Mouse (Mus musculus) urinary bladder, postnatal 36 days (tissue): ENCODE measurements around the gene Nhp2.
A peak's percentile ranks its signal among the peaks of the same experiment; 100 is the strongest.

Source experiments
- DNase-seq, 2 experiments: peaks; one replicate each; pipeline ENCODE4 v3.0.0; 2022; ENCODE audit warnings: low spot score in 2 of 2, mixed read lengths in 1 of 2

Nhp2 gene

GRCm38 (mm10) chr11:51619409-51620060, at the start of gene Nhp2:
TSS of gene Nhp2 (plus strand) at chr11:51619735.
- DNase-seq, result peak; percentile 93 to 94

GRCm38 (mm10) chr11:51576454-51576853, 43.1 kb upstream of the Nhp2 start:
- DNase-seq, result no peak

GRCm38 (mm10) chr11:51577587-51577986, 41.9 kb upstream of the Nhp2 start:
- DNase-seq, result no peak

- no peak for DNase-seq
These were observed 40.5 kb upstream of the Nhp2 start for GRCm38 (mm10) chr11:51579024-51579423.

- peak; percentile 51 to 66 for DNase-seq
These were observed 36.8 kb upstream of the Nhp2 start for GRCm38 (mm10) chr11:51582713-51583112.

- DNase-seq, result peak in 1 of 2 experiments; percentile 20
These were observed 35.5 kb upstream of the Nhp2 start for GRCm38 (mm10) chr11:51584057-51584430.

GRCm38 (mm10) chr11:51584431-51585248, 34.9 kb upstream of the Nhp2 start, which contains the start of gene Phykpl:
TSS of gene Phykpl (plus strand) at chr11:51584757.
- peak; percentile 98 for DNase-seq

- no peak for DNase-seq
These were observed 33.8 kb upstream of the Nhp2 start for GRCm38 (mm10) chr11:51585608-51586252.

GRCm38 (mm10) chr11:51586411-51586810, 33.1 kb upstream of the Nhp2 start:
- no peak for DNase-seq

- DNase-seq, result no peak
These were observed 32.5 kb upstream of the Nhp2 start for GRCm38 (mm10) chr11:51587059-51587458.

- no peak for DNase-seq
These were observed 30.7 kb upstream of the Nhp2 start for GRCm38 (mm10) chr11:51588833-51589232.

GRCm38 (mm10) chr11:51590002-51590401, 29.5 kb upstream of the Nhp2 start:
- DNase-seq, result no peak

- DNase-seq, result no peak
These were observed 28.4 kb upstream of the Nhp2 start for GRCm38 (mm10) chr11:51591168-51591567.

GRCm38 (mm10) chr11:51591915-51592314, 27.6 kb upstream of the Nhp2 start:
- DNase-seq, result no peak

- no peak for DNase-seq
These were observed 26.2 kb upstream of the Nhp2 start for GRCm38 (mm10) chr11:51593368-51593767.

GRCm38 (mm10) chr11:51593849-51594248, 25.7 kb upstream of the Nhp2 start:
- no peak for DNase-seq

GRCm38 (mm10) chr11:51594715-51595350, 24.7 kb upstream of the Nhp2 start:
- no peak for DNase-seq

- DNase-seq, result no peak
These were observed 24.0 kb upstream of the Nhp2 start for GRCm38 (mm10) chr11:51595459-51596083.

- no peak for DNase-seq
These were observed 22.0 kb upstream of the Nhp2 start for GRCm38 (mm10) chr11:51597553-51597952.

- DNase-seq, result no peak
These were observed 17.3 kb upstream of the Nhp2 start for GRCm38 (mm10) chr11:51602253-51602652.

GRCm38 (mm10) chr11:51605602-51606446, 13.7 kb upstream of the Nhp2 start:
- peak; percentile 86 to 94 for DNase-seq
